Mouse (Mus musculus): Measurements from ENCODE around the gene Fcer1g. TPM values are rescaled to one million over a fixed set of nuclear protein-coding genes. Genes with fewer than 3 reads are reported as not detected.

The Fcer1g gene
- polyA plus RNA-seq, 1 experiment, result 46.7 TPM

DNA sequence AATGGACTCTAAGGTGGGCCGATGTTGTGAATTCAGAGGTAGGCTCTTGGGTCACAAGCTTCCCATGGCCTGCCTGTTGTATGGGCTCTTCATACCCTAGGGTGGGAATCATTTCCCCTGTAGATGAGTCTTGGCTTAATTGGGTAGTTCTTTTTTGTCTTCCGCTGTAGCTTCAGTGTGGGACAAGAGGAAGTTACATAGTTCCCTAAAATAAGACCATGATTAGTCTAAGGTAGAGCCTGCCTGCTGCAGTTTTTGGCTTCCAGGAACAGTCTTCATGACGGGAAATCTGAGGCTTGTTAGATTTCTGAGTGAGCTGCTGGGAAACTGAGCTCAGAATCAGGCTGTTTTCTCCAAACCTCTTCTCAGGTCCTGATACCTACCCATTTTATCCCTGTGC, 37.9 kb upstream of the Fcer1g start:
- WGBS, result 83% methylated on average over 3 of the region's 3 CpGs
- peaks cover 45% of the 10 kb centered on the region for H3K36me3 ChIP-seq (ENCODE audit: control insufficient read depth, insufficient read depth, low read length)
- TF ChIP-seq CTCF (IDR thresholded peaks at IDR 0.05; ENCODE audit: extremely low read depth, insufficient read length, insufficient replicate concordance, low read depth, low read length) (no peak), POLR2A (IDR thresholded peaks at IDR 0.05; ENCODE audit: low read depth, low read length) (no peak)
- H3K4me3 ChIP-seq (ENCODE audit: low read depth, low read length), result no peak overlapping the region
- peaks cover 6% of the 10 kb centered on the region for H3K4me1 ChIP-seq (ENCODE audit: control insufficient read depth, insufficient read depth, insufficient read length, low read length)
- no peaks in the 10 kb centered on the region for H3K27me3 ChIP-seq (ENCODE audit: control insufficient read depth, insufficient read depth, low read length)
- no peak overlapping the region for H3K27ac ChIP-seq (ENCODE audit: insufficient read depth, low read depth, low read length)

GRCm38 (mm10) chr1:171271622-171272021, 37.5 kb upstream of the Fcer1g start:
- Histone ChIP-seq H3K27me3 (ENCODE audit: control insufficient read depth, insufficient read depth, low read length) (no peaks in the 10 kb centered on the region), H3K4me3 (ENCODE audit: low read depth, low read length) (peak overlapping the region; percentile 14), H3K27ac (ENCODE audit: insufficient read depth, low read depth, low read length) (no peak overlapping the region), H3K4me1 (ENCODE audit: control insufficient read depth, insufficient read depth, insufficient read length, low read length) (peaks cover 6% of the 10 kb centered on the region), H3K36me3 (ENCODE audit: control insufficient read depth, insufficient read depth, low read length) (peaks cover 40% of the 10 kb centered on the region)
- TF ChIP-seq CTCF (IDR thresholded peaks at IDR 0.05; ENCODE audit: extremely low read depth, insufficient read length, insufficient replicate concordance, low read depth, low read length) (no peak), POLR2A (IDR thresholded peaks at IDR 0.05; ENCODE audit: low read depth, low read length) (no peak)
- WGBS, result 62% methylated on average over 10 of the region's 10 CpGs

- TF ChIP-seq POLR2A (IDR thresholded peaks at IDR 0.05; ENCODE audit: low read depth, low read length) (no peak), CTCF (IDR thresholded peaks at IDR 0.05; ENCODE audit: extremely low read depth, insufficient read length, insufficient replicate concordance, low read depth, low read length) (no peak)
- Histone ChIP-seq H3K27ac (ENCODE audit: insufficient read depth, low read depth, low read length) (peak overlapping the region; percentile 93), H3K36me3 (ENCODE audit: control insufficient read depth, insufficient read depth, low read length) (peaks cover 36% of the 10 kb centered on the region), H3K27me3 (ENCODE audit: control insufficient read depth, insufficient read depth, low read length) (no peaks in the 10 kb centered on the region), H3K4me3 (ENCODE audit: low read depth, low read length) (peak overlapping the region; percentile 83), H3K4me1 (ENCODE audit: control insufficient read depth, insufficient read depth, insufficient read length, low read length) (peaks cover 6% of the 10 kb centered on the region)
- 17% methylated on average over 9 of the region's 9 CpGs for WGBS
Measured at GRCm38 (mm10) chr1:171271196-171271595, 37.0 kb upstream of the Fcer1g start.

- Histone ChIP-seq H3K36me3 (ENCODE audit: control insufficient read depth, insufficient read depth, low read length) (peaks cover 29% of the 10 kb centered on the region), H3K4me1 (ENCODE audit: control insufficient read depth, insufficient read depth, insufficient read length, low read length) (peaks cover 6% of the 10 kb centered on the region), H3K4me3 (ENCODE audit: low read depth, low read length) (peak overlapping the region; percentile 83), H3K27ac (ENCODE audit: insufficient read depth, low read depth, low read length) (peak overlapping the region; percentile 93), H3K27me3 (ENCODE audit: control insufficient read depth, insufficient read depth, low read length) (no peaks in the 10 kb centered on the region)
- no peak for TF ChIP-seq CTCF (IDR thresholded peaks at IDR 0.05; ENCODE audit: extremely low read depth, insufficient read length, insufficient replicate concordance, low read depth, low read length)
- TF ChIP-seq POLR2A (IDR thresholded peaks at IDR 0.05; ENCODE audit: low read depth, low read length), result no peak
- WGBS, result under 1% methylated on average over 18 of the region's 19 CpGs
Measured at GRCm38 (mm10) chr1:171270573-171270900, 36.4 kb upstream of the Fcer1g start.

DNA sequence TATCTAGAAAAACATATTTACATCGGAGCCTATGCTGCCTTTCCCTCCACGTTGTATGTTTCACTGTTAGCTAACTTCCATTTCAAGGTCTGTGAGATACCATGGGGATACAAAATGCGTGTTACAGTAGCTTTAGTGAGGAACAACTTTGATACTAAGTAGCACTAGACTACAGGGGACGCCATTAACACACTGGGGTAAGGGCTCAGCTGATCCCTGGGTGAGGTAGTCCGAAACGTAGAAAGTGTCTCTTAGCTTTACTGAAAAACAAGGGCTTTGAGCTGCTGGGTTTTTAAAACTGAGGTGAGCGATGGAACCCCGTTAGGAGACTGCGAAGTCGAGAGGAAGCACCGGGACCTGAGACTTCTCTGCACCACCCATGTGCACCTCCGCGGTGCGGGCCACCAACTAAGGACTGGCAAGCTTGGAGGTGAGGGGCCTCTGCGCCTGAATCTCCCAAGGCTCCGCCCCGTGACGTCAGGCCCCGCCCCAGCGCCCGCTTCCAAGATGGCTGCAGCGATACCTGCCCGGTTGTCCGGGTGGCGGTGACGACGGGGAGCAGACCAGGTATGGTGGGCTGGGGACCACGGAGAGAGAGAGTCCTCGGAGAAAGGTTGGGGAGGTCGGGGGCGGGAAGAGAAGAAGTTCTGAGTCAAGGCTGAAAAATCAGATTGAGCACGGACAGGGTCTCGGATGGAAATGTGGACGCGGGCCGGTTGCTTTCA, 35.8 kb upstream of the Fcer1g start, which contains the start of gene B4galt3:
B4galt3 (plus strand) TSS at position 481 of the 725 bp plus-strand sequence.
- TF ChIP-seq CTCF (IDR thresholded peaks at IDR 0.05; ENCODE audit: extremely low read depth, insufficient read length, insufficient replicate concordance, low read depth, low read length), result no peak
- peak; percentile 99 for TF ChIP-seq POLR2A (IDR thresholded peaks at IDR 0.05; ENCODE audit: low read depth, low read length)
- peaks cover 6% of the 10 kb centered on the region for H3K4me1 ChIP-seq (ENCODE audit: control insufficient read depth, insufficient read depth, insufficient read length, low read length)
- H3K27me3 ChIP-seq (ENCODE audit: control insufficient read depth, insufficient read depth, low read length), result no peaks in the 10 kb centered on the region
- H3K4me3 ChIP-seq (ENCODE audit: low read depth, low read length), result peak within 1 kb of the TSS; percentile 83
- peaks cover 24% of the 10 kb centered on the region for H3K36me3 ChIP-seq (ENCODE audit: control insufficient read depth, insufficient read depth, low read length)
- peak within 1 kb of the TSS; percentile 93 for H3K27ac ChIP-seq (ENCODE audit: insufficient read depth, low read depth, low read length)
- 3% methylated on average over 36 of the region's 36 CpGs for WGBS

DNA sequence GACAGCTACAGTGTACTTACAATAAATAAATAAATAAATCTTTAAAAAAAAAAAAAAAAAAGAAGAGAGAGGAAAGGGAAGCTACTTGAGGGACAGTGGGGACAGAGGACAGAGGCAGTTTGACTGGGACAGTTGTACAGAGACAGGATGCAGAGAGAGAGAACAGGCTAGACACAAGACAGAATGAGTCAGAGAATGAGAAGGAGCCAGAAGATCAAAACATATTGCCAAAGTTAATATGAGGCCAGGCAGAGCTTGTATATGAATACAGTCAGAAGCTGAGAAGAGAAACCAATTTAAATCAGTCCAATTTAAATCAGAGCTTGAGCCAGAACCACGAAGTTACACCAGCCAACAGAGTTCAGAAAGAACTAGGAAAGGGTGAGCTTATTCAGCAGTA, 34.2 kb upstream of the Fcer1g start:
- WGBS, result 71% methylated on average over 1 of the region's 1 CpGs
- Histone ChIP-seq H3K4me1 (ENCODE audit: control insufficient read depth, insufficient read depth, insufficient read length, low read length) (peaks cover 6% of the 10 kb centered on the region), H3K36me3 (ENCODE audit: control insufficient read depth, insufficient read depth, low read length) (peaks cover 10% of the 10 kb centered on the region), H3K4me3 (ENCODE audit: low read depth, low read length) (no peak overlapping the region), H3K27me3 (ENCODE audit: control insufficient read depth, insufficient read depth, low read length) (no peaks in the 10 kb centered on the region), H3K27ac (ENCODE audit: insufficient read depth, low read depth, low read length) (no peak overlapping the region)
- TF ChIP-seq POLR2A (IDR thresholded peaks at IDR 0.05; ENCODE audit: low read depth, low read length) (no peak), CTCF (IDR thresholded peaks at IDR 0.05; ENCODE audit: extremely low read depth, insufficient read length, insufficient replicate concordance, low read depth, low read length) (no peak)

GRCm38 (mm10) chr1:171265971-171266744, 32.0 kb upstream of the Fcer1g start:
- Histone ChIP-seq H3K4me1 (ENCODE audit: control insufficient read depth, insufficient read depth, insufficient read length, low read length) (peaks cover 4% of the 10 kb centered on the region), H3K36me3 (ENCODE audit: control insufficient read depth, insufficient read depth, low read length) (no peaks in the 10 kb centered on the region), H3K27me3 (ENCODE audit: control insufficient read depth, insufficient read depth, low read length) (no peaks in the 10 kb centered on the region), H3K4me3 (ENCODE audit: low read depth, low read length) (no peak overlapping the region), H3K27ac (ENCODE audit: insufficient read depth, low read depth, low read length) (no peak overlapping the region)
- 28% methylated on average over 4 of the region's 4 CpGs for WGBS
- TF ChIP-seq POLR2A (IDR thresholded peaks at IDR 0.05; ENCODE audit: low read depth, low read length) (no peak), CTCF (IDR thresholded peaks at IDR 0.05; ENCODE audit: extremely low read depth, insufficient read length, insufficient replicate concordance, low read depth, low read length) (no peak)
